Mouse (Mus musculus): ENCODE data around the gene Slc16a3. TPM values are rescaled to one million over a fixed set of nuclear protein-coding genes. Genes with fewer than 3 reads are reported as not detected.
A peak's percentile ranks its signal among the peaks of the same experiment; 100 is the strongest.

The Slc16a3 gene
- polyA plus RNA-seq, 1 experiment from 2014 or later: 39.3 TPM

DNA sequence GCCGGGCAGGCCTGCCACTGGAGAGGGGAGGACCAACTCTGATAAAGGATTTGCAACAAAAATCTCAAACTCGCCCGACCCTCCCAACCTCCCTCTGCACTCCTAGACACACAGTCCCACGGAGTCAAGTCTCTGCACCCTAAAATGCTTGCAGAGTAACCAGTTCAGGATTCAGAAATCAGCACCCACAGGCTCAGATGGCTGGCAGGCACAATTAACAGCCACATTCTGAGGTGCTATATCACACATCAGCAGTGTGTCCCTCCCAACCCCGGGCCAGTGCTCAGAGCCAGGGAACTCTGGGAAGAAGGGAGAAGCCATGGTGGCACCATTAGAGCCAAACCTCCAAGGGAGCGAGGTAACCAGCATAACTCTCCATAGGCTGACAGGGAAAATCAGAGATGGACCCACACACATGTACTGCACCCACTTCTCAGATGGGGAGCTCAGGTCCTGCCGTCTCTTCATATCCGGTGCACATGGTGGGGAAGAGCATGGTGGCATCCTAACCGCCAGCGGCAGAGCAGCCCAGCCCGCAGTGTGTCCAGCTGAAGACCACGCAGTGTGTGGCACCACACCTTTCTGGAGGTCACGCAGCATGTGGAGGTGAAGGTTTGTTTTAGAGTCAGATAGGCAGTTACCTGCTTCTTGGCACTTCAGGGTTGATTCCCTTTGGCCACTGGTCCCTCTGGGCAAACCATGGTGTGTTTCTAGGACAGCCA is 13.9 kb downstream of the Slc16a3 start:
- no peaks in the 10 kb centered on the region for H3K4me1 ChIP-seq (ENCODE audit: insufficient read depth)
- no peak overlapping the region for H3K4me2 ChIP-seq
- H3K4me3 ChIP-seq (ENCODE audit: low read depth, low read length): no peak overlapping the region
- WGBS: 91% methylated on average over 13 of the region's 13 CpGs
- no peaks in the 10 kb centered on the region for H3K9me3 ChIP-seq (ENCODE audit: low read depth, low read length)
- TF ChIP-seq CTCF (IDR thresholded peaks at IDR 0.05; ENCODE audit: low read depth): no peak
- no peak overlapping the region for H3K27ac ChIP-seq (ENCODE audit: low read depth)
- no peak for DNase-seq
- no peak for ATAC-seq (ENCODE audit: insufficient read depth)
- H3K9ac ChIP-seq: no peak overlapping the region
- H3K27me3 ChIP-seq (ENCODE audit: insufficient read depth, low read length): no peaks in the 10 kb centered on the region
- peaks cover 93% of the 10 kb centered on the region for H3K36me3 ChIP-seq (ENCODE audit: insufficient read depth)

DNA sequence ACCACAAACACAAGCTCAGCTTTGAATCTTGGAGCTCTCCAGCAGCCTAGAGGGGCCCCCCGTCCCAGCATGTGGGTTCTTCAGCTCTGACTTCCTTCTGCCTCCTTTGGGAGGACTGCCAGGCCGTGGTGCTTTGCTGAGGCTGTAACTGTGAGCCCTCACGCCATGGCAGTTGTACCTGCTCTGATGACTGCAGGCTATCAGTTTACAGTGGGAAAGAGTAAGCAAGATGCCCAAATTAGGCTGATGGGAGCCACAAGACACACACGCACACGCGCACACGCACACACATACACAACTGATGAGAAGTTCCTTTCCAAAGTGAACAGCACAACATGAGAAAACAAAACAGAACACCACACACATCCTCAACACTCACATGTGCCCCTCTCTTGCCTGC is 14.6 kb downstream of the Slc16a3 start:
- ATAC-seq (ENCODE audit: insufficient read depth): no peak
- Histone ChIP-seq H3K9ac (no peak overlapping the region), H3K27ac (ENCODE audit: low read depth) (no peak overlapping the region), H3K9me3 (ENCODE audit: low read depth, low read length) (no peaks in the 10 kb centered on the region), H3K36me3 (ENCODE audit: insufficient read depth) (peaks cover 93% of the 10 kb centered on the region), H3K4me2 (no peak overlapping the region), H3K4me1 (ENCODE audit: insufficient read depth) (no peaks in the 10 kb centered on the region), H3K27me3 (ENCODE audit: insufficient read depth, low read length) (no peaks in the 10 kb centered on the region), H3K4me3 (ENCODE audit: low read depth, low read length) (no peak overlapping the region)
- no peak for TF ChIP-seq CTCF (IDR thresholded peaks at IDR 0.05; ENCODE audit: low read depth)
- DNase-seq: no peak
- 87% methylated on average over 7 of the region's 7 CpGs for WGBS

DNA sequence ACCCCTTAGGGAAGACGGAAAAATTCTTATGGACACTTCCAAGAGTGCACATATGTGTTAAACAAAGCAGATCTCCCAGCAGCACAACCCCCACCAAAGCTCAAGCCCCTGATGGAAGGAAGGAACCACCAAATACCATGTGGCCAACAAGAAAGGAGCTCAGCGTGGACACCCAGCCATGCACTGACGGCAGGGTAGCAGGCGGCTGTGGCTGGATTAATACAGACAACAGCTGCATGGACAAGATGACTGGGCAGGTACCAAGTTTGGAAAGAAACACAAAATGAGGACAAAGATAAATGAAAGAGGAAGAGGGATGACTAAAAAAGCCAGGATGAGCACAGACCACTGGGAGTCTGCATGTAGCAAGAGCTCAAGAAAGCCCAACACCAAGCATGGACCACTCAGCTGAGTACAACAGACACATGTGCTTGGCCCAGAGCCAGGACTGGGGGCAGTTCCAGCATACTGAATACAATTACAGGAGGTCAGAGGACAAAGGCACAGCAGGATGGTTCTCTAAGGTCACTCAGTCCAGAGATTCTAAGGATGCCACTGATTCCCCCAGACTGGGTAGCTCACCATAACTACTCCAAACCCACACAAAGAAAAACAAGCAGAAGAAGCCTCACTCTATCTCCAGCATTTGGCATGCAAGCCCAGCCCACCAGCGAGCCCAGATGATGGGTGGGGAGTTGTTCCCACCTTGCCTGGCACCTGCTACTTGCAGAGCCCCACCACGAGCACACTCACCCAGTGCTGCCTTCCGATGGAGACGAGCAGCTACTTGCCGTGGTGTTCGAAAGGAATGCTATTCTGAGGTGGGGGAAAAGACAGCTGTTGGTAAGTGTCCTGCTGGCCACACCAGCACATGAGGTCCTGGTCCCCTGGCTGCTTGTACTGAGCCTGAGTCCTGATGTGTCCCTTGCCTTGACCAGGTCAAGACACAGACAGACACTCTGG is 16.2 kb downstream of the Slc16a3 start:
- ATAC-seq (ENCODE audit: insufficient read depth) (no peak), DNase-seq (peak; percentile 55)
- Histone ChIP-seq H3K36me3 (ENCODE audit: insufficient read depth) (peaks cover 93% of the 10 kb centered on the region), H3K9ac (no peak overlapping the region), H3K27me3 (ENCODE audit: insufficient read depth, low read length) (no peaks in the 10 kb centered on the region), H3K4me2 (no peak overlapping the region), H3K4me3 (ENCODE audit: low read depth, low read length) (no peak overlapping the region), H3K27ac (ENCODE audit: low read depth) (no peak overlapping the region), H3K9me3 (ENCODE audit: low read depth, low read length) (no peaks in the 10 kb centered on the region), H3K4me1 (ENCODE audit: insufficient read depth) (no peaks in the 10 kb centered on the region)
- TF ChIP-seq CTCF (IDR thresholded peaks at IDR 0.05; ENCODE audit: low read depth): no peak
- WGBS: 80% methylated on average over 10 of the region's 10 CpGs

DNA sequence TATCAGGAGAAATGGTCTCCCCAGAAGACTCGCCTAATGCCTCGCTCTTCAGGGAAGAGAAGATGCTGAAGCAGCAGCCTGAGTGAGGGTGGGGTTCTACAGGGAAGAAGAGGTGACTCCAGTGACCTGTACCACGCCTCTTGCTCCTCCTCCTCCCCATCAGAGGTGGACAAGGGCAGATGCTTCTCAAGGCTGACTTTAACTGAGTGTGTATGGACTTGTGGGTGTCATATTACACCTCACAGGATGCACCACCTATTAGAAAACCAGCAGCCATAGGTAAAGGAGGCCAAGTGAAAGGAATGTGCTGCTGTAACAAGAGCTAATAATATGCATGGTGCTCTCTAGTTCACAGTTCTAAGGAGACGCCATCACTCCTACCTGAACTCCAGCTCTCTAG is 17.3 kb downstream of the Slc16a3 start:
- Histone ChIP-seq H3K4me3 (ENCODE audit: low read depth, low read length) (no peak overlapping the region), H3K4me2 (no peak overlapping the region), H3K27me3 (ENCODE audit: insufficient read depth, low read length) (no peaks in the 10 kb centered on the region), H3K9ac (no peak overlapping the region), H3K27ac (ENCODE audit: low read depth) (no peak overlapping the region), H3K9me3 (ENCODE audit: low read depth, low read length) (no peaks in the 10 kb centered on the region), H3K36me3 (ENCODE audit: insufficient read depth) (peaks cover 99% of the 10 kb centered on the region), H3K4me1 (ENCODE audit: insufficient read depth) (no peaks in the 10 kb centered on the region)
- no peak for DNase-seq
- TF ChIP-seq CTCF (IDR thresholded peaks at IDR 0.05; ENCODE audit: low read depth): no peak
- no peak for ATAC-seq (ENCODE audit: insufficient read depth)
- 73% methylated on average over 4 of the region's 4 CpGs for WGBS

DNA sequence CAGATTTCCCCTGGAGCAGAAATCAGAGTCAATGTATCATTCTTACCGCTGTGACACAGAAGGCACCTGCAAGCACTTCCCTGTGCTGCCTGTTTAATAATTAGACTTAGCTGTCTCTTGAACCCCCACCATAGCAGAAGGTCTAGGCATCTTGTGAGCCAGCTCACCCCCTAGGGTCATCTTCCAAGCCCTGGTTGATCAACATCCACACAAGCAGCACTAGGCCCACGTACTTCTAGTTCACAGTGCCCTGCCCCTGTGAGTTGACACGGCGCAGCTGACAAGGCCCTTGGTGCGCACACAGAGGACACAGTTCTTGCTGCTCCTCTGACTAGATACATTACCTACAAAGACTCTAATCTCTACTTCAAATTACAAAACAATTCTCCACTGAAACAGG is 21.5 kb downstream of the Slc16a3 start:
- DNase-seq: no peak
- Histone ChIP-seq H3K27ac (ENCODE audit: low read depth) (no peak overlapping the region), H3K4me1 (ENCODE audit: insufficient read depth) (no peaks in the 10 kb centered on the region), H3K27me3 (ENCODE audit: insufficient read depth, low read length) (no peaks in the 10 kb centered on the region), H3K4me3 (ENCODE audit: low read depth, low read length) (no peak overlapping the region), H3K9me3 (ENCODE audit: low read depth, low read length) (no peaks in the 10 kb centered on the region), H3K4me2 (no peak overlapping the region), H3K36me3 (ENCODE audit: insufficient read depth) (peaks cover 100% of the 10 kb centered on the region), H3K9ac (no peak overlapping the region)
- TF ChIP-seq CTCF (IDR thresholded peaks at IDR 0.05; ENCODE audit: low read depth): no peak
- 91% methylated on average over 5 of the region's 5 CpGs for WGBS
- no peak for ATAC-seq (ENCODE audit: insufficient read depth)

DNA sequence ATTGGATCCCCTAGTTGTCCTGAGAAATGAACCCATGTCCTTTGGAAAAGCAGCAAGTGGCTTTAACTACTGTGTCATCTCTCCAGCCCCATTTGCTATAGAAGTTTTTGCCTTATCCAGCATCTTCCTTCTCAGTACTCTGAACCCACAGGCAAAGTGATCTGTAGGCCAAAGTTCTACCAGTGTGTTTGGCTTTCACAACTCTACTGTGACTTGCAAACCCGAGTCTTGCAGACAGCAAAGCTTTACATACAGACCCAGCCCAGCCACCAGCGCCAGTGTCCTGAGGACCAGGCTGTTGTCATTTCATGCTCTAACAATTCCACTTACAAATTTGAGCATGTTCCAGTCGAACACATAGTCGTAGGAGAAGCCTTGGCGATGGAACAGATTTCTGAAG is 23.0 kb downstream of the Slc16a3 start:
- Histone ChIP-seq H3K4me2 (no peak overlapping the region), H3K9me3 (ENCODE audit: low read depth, low read length) (no peaks in the 10 kb centered on the region), H3K27me3 (ENCODE audit: insufficient read depth, low read length) (no peaks in the 10 kb centered on the region), H3K9ac (no peak overlapping the region), H3K27ac (ENCODE audit: low read depth) (no peak overlapping the region), H3K36me3 (ENCODE audit: insufficient read depth) (peaks cover 99% of the 10 kb centered on the region), H3K4me1 (ENCODE audit: insufficient read depth) (no peaks in the 10 kb centered on the region), H3K4me3 (ENCODE audit: low read depth, low read length) (no peak overlapping the region)
- 89% methylated on average over 5 of the region's 5 CpGs for WGBS
- ATAC-seq (ENCODE audit: insufficient read depth) (no peak), DNase-seq (no peak)
- no peak for TF ChIP-seq CTCF (IDR thresholded peaks at IDR 0.05; ENCODE audit: low read depth)

DNA sequence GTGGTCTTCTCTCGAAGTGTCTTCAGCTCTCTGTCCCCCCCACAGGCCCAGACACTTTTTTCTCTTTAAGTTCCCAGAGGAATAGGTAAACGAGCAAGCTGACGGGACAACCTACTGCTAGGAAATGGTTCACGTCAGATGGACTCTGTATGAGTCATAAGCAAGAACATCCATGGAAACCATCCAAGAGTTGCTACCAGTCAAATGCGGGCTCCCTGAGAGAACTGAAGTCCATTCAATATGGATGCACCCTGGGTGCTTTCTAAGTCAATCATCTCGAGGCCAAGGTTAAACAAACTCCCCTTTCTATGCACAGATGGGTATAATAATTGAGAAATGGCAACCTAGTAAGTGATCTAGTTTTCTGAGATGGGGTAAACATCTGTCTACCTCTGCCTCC is 25.0 kb downstream of the Slc16a3 start:
- no peaks in the 10 kb centered on the region for H3K9me3 ChIP-seq (ENCODE audit: low read depth, low read length)
- no peak for TF ChIP-seq CTCF (IDR thresholded peaks at IDR 0.05; ENCODE audit: low read depth)
- no peaks in the 10 kb centered on the region for H3K27me3 ChIP-seq (ENCODE audit: insufficient read depth, low read length)
- H3K4me2 ChIP-seq: no peak overlapping the region
- DNase-seq (no peak), ATAC-seq (ENCODE audit: insufficient read depth) (no peak)
- H3K36me3 ChIP-seq (ENCODE audit: insufficient read depth): peaks cover 99% of the 10 kb centered on the region
- H3K4me3 ChIP-seq (ENCODE audit: low read depth, low read length): no peak overlapping the region
- no peaks in the 10 kb centered on the region for H3K4me1 ChIP-seq (ENCODE audit: insufficient read depth)
- no peak overlapping the region for H3K27ac ChIP-seq (ENCODE audit: low read depth)
- WGBS: 75% methylated on average over 6 of the region's 6 CpGs
- H3K9ac ChIP-seq: no peak overlapping the region

Measured in lung, embryonic 14.5 days (tissue).